Mouse (Mus musculus) kidney, embryonic 16.5 days (tissue): ENCODE data around the gene Rapgef5. TPM values are rescaled to one million over a fixed set of nuclear protein-coding genes. Genes with fewer than 3 reads are reported as not detected.
A peak's percentile ranks its signal among the peaks of the same experiment; 100 is the strongest.

Experiments
- ATAC-seq: fragments of 200-750 bp; cut with Nextera tagmentation; 2 replicates; pipeline ENCODE4 v1.8.0; 2017; ENCODE audit warnings: moderate TSS enrichment; ENCODE audit not compliant: low FRiP score, low TSS enrichment
- H3K27ac ChIP-seq: fragments of 300-500 bp; sonication (generic); 2 replicates; pipeline ENCODE4 v1.5.1; 2014; ENCODE audit warnings: low read length
- H3K27me3 ChIP-seq: fragments of 300-500 bp; sonication (generic); 2 replicates; pipeline ENCODE4 v1.6.1; 2014; ENCODE audit warnings: low read length, control low read depth, mixed read lengths; ENCODE audit not compliant: insufficient read depth
- H3K36me3 ChIP-seq: fragments of 300-500 bp; sonication (generic); 2 replicates; pipeline ENCODE4 v1.6.1; 2014; ENCODE audit warnings: low read length, control low read depth, mixed read lengths; ENCODE audit not compliant: insufficient read depth
- H3K4me1 ChIP-seq: fragments of 300-500 bp; sonication (generic); 2 replicates; pipeline ENCODE4 v1.6.1; 2014; ENCODE audit warnings: low read length, control low read depth, mixed read lengths; ENCODE audit not compliant: insufficient read depth
- H3K4me2 ChIP-seq: fragments of 300-500 bp; sonication (generic); replicated peaks from 2 replicates; pipeline ENCODE4 v1.6.1; 2014; ENCODE audit warnings: low read depth, low read length
- H3K4me3 ChIP-seq: fragments of 300-500 bp; sonication (generic); 2 replicates; pipeline ENCODE4 v1.5.1; 2014; ENCODE audit warnings: mild to moderate bottlenecking, low read length
- H3K9ac ChIP-seq: fragments of 300-500 bp; sonication (generic); replicated peaks from 2 replicates; pipeline ENCODE4 v1.6.1; 2014; ENCODE audit warnings: low read length
- H3K9me3 ChIP-seq: fragments of 300-500 bp; sonication (generic); 2 replicates; pipeline ENCODE4 v1.6.1; 2016; ENCODE audit warnings: low read length, control low read depth
- WGBS: fragments of 180-500 bp; shearing (Covaris S2); extraction: QIAGEN DNeasy Blood & Tissue Kit; methylation state at CpG from one replicate; pipeline ENCODE4 v1.1.7; 2014; 5-methylcytosine and 5-hydroxymethylcytosine counted together
- polyA plus RNA-seq: library from polyadenylated mRNA; unstranded; fragments of >200 nt; fragmentation: Nextera tagmentation; extraction: Ambion mirVana; gene quantifications from 2 replicates; pipeline ENCODE4 v1.2.1, GENCODE M21; 2015

Rapgef5 gene
- polyA plus RNA-seq, 1 experiment from 2014 or later = 15.5 TPM

- no peak for ATAC-seq
- WGBS = 84% methylated on average over 1 of the region's 1 CpGs
- no peaks in the 10 kb centered on the region for H3K4me1 ChIP-seq
Measured at GRCm38 (mm10) chr12:117554612-117555063, 38.4 kb downstream of the Rapgef5 start.

DNA sequence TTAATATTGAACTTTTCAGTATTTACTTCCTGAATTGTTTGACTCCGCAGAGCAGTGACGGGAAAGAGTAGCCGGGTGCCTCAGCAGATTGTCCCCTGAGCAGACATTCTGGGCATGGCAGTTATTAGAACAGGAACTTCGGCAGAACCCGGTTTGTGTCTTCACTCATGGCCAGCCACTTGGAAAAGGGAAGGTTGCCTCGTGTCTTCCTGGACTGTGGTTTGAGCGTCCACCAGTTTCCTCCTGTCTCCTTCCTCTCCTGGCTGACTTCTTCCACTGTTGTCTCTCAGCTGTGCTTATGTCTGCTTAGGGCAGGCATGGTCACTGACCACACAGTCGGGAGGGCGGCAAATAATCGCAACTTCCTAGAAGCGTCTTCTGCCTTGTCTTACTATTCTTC is 44.2 kb downstream of the Rapgef5 start:
- Histone ChIP-seq H3K9me3 (no peaks in the 10 kb centered on the region), H3K4me3 (no peak overlapping the region), H3K36me3 (no peaks in the 10 kb centered on the region), H3K4me2 (no peak overlapping the region), H3K27ac (0 out of 2 replicates have a peak overlapping the region, but pooled peaks have one; percentile 31), H3K4me1 (peaks cover 4% of the 10 kb centered on the region; the same call in 1 of the 2 replicates), H3K27me3 (no peaks in the 10 kb centered on the region), H3K9ac (no peak overlapping the region)
- 61% methylated on average over 11 of the region's 11 CpGs for WGBS
- ATAC-seq = peak; percentile 39; the same call in 1 of the 2 replicates

More at GRCm38 (mm10) chr12:117554612-117555063, 38.4 kb downstream of the Rapgef5 start:
- no peak overlapping the region for H3K27ac ChIP-seq
- H3K36me3 ChIP-seq = no peaks in the 10 kb centered on the region
- H3K9ac ChIP-seq = no peak overlapping the region
- no peaks in the 10 kb centered on the region for H3K27me3 ChIP-seq
- H3K9me3 ChIP-seq = no peaks in the 10 kb centered on the region
- no peak overlapping the region for H3K4me2 ChIP-seq
- no peak overlapping the region for H3K4me3 ChIP-seq

DNA sequence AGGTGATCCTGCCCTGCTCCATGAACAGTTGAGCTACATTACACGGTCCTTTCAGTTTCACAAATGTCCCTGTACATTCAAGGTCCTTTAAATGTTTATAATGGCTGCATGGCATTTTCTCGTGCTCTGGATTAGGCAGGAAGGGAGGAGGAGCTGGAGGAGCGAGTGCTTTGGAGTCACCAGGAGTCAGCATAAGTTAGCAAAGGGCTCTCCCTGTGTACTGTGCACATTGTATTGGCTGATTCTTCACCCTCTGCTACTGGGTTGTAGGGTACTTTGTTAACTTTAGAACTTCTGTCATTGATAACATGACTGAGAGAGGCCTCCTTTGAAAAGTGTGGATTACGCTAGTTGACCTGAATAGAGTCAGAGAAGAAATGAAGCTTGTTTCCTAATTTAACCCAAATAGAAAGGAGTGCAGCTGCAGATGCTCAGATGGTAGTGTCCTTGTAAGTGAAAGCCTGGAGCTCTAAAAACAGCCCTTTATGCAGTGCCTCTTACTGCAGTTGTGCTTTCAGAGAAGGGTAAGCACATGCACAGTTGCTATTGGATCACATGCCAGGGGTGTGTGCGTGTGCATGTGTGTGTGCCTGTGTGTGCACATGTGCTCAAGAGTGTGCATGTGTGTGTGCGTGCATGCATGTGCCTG is 45.3 kb downstream of the Rapgef5 start:
- no peak overlapping the region for H3K4me3 ChIP-seq
- ATAC-seq = no peak
- H3K36me3 ChIP-seq = no peaks in the 10 kb centered on the region
- no peaks in the 10 kb centered on the region for H3K9me3 ChIP-seq
- no peaks in the 10 kb centered on the region for H3K27me3 ChIP-seq
- peaks cover 4% of the 10 kb centered on the region; the same call in 1 of the 2 replicates for H3K4me1 ChIP-seq
- no peak overlapping the region for H3K9ac ChIP-seq
- 78% methylated on average over 6 of the region's 6 CpGs for WGBS
- H3K4me2 ChIP-seq = no peak overlapping the region
- no peak overlapping the region for H3K27ac ChIP-seq

- H3K4me3 ChIP-seq = no peak overlapping the region
- WGBS = 93% methylated on average over 3 of the region's 3 CpGs
- H3K27ac ChIP-seq = no peak overlapping the region
- H3K9ac ChIP-seq = no peak overlapping the region
- no peaks in the 10 kb centered on the region for H3K27me3 ChIP-seq
- H3K9me3 ChIP-seq = no peaks in the 10 kb centered on the region
- no peak overlapping the region for H3K4me2 ChIP-seq
- no peaks in the 10 kb centered on the region for H3K36me3 ChIP-seq
- peaks cover 4% of the 10 kb centered on the region; the same call in 1 of the 2 replicates for H3K4me1 ChIP-seq
- no peak for ATAC-seq
Measured at GRCm38 (mm10) chr12:117562085-117562484, 45.8 kb downstream of the Rapgef5 start.

GRCm38 (mm10) chr12:117563859-117564258 is 47.6 kb downstream of the Rapgef5 start:
- no peak overlapping the region for H3K9ac ChIP-seq
- WGBS = 40% methylated on average over 6 of the region's 6 CpGs
- H3K4me1 ChIP-seq = peaks cover 4% of the 10 kb centered on the region; the same call in 1 of the 2 replicates
- H3K4me2 ChIP-seq = no peak overlapping the region
- H3K27me3 ChIP-seq = no peaks in the 10 kb centered on the region
- H3K27ac ChIP-seq = no peak overlapping the region
- H3K36me3 ChIP-seq = no peaks in the 10 kb centered on the region
- ATAC-seq = no peak
- H3K4me3 ChIP-seq = no peak overlapping the region
- H3K9me3 ChIP-seq = no peaks in the 10 kb centered on the region

DNA sequence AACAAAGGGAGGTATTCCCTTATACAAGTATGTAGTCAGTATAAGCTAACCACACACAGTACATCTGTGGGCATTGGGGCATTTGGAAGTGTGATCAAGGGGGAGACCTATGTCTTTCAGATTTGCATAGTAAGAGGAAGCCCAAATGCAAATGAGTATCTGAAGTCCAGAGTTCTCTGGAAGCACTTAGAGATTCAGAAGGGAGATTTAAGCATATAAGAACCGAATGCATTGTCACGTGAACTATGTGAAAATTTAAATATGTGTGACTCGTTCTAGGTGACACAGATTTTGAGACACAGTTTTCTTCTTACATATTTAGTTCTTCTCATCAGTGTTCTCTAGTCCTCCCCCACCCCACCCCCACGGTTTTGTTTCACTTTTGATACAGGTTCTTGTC is 50.0 kb downstream of the Rapgef5 start:
- H3K36me3 ChIP-seq = no peaks in the 10 kb centered on the region
- no peak overlapping the region for H3K9ac ChIP-seq
- H3K27me3 ChIP-seq = no peaks in the 10 kb centered on the region
- H3K27ac ChIP-seq = no peak overlapping the region
- H3K4me2 ChIP-seq = no peak overlapping the region
- no peak overlapping the region for H3K4me3 ChIP-seq
- 0 out of 2 replicates have a peak, but pooled peaks cover 4% of the 10 kb centered on the region for H3K4me1 ChIP-seq
- no peaks in the 10 kb centered on the region for H3K9me3 ChIP-seq
- WGBS = 78% methylated on average over 4 of the region's 4 CpGs
- ATAC-seq = no peak

DNA sequence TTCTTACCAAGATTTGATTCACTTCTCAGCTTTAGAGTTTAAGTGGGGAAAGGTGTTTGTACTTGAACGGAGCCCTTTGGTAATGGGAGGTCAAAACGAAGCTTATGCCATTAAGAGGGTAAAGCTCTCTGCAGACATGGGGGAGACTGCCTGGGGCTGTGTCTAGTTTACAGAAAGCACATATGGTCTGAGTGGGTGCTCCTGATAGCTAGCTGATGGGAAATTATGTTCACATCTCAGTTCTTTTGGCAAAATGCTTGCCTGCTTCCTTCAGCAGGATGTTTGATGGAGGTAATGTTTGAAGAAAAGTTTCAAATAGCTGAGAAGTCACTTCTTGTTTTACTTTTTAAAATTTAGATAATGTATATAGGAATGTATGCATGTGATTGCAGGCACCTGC is 53.4 kb downstream of the Rapgef5 start:
- Histone ChIP-seq H3K4me3 (no peak overlapping the region), H3K27ac (no peak overlapping the region), H3K36me3 (no peaks in the 10 kb centered on the region), H3K9me3 (no peaks in the 10 kb centered on the region), H3K4me2 (no peak overlapping the region), H3K9ac (no peak overlapping the region), H3K4me1 (no peaks in the 10 kb centered on the region), H3K27me3 (no peaks in the 10 kb centered on the region)
- 67% methylated on average over 2 of the region's 2 CpGs for WGBS
- no peak for ATAC-seq

DNA sequence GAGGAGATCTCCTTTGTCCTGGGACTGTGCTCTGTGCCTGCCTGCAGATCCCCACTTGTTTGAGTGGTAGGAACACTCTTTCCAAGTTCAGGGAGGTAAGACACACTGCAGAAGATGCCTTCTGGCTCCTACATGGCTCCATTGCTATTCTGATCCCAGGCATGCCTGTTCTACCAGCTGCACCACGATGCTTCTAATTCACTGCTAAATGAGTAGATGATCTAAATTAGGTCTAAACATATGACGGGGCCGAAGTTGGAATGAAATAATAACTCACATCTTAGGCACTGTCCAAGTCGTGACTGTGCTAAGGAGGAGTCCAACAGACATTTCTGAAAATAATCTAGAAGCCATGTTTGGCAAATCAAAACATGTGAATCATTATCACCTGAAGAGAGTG is 68.0 kb downstream of the Rapgef5 start:
- Histone ChIP-seq H3K4me3 (no peak overlapping the region), H3K36me3 (0 out of 2 replicates have a peak, but pooled peaks cover 4% of the 10 kb centered on the region), H3K27me3 (no peaks in the 10 kb centered on the region), H3K4me1 (no peaks in the 10 kb centered on the region), H3K4me2 (no peak overlapping the region), H3K27ac (no peak overlapping the region), H3K9ac (no peak overlapping the region), H3K9me3 (no peaks in the 10 kb centered on the region)
- WGBS = 85% methylated on average over 4 of the region's 4 CpGs
- ATAC-seq = no peak

DNA sequence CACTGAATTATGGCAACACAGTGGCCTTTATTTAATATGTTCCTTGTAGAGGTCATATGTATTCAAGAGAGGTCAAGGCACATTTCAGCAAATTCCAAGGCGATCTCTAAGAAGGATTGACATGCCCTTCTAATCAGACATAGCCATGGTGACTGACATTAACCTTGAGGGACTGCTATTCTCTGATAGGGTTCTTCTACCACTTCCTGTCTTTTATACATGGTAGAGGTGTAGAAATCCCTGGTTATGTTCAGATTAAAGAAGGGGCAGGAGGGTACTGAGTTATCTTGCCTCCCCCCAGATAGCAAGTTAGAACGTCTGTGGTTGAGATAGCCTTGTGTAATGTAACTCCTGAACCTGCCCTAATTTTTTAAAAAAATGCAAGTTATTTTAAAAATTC is 69.1 kb downstream of the Rapgef5 start:
- Histone ChIP-seq H3K4me2 (no peak overlapping the region), H3K27ac (no peak overlapping the region), H3K9me3 (no peaks in the 10 kb centered on the region), H3K9ac (no peak overlapping the region), H3K4me3 (no peak overlapping the region), H3K4me1 (no peaks in the 10 kb centered on the region), H3K36me3 (0 out of 2 replicates have a peak, but pooled peaks cover 4% of the 10 kb centered on the region), H3K27me3 (no peaks in the 10 kb centered on the region)
- ATAC-seq = no peak
- WGBS = 86% methylated on average over 2 of the region's 2 CpGs

- H3K4me2 ChIP-seq = no peak overlapping the region
- WGBS = 16% methylated on average over 1 of the region's 1 CpGs
- H3K9me3 ChIP-seq = no peaks in the 10 kb centered on the region
- no peaks in the 10 kb centered on the region for H3K27me3 ChIP-seq
- ATAC-seq = 0 out of 2 replicates have a peak, but pooled peaks have one; percentile 65
- H3K27ac ChIP-seq = no peak overlapping the region
- H3K36me3 ChIP-seq = 0 out of 2 replicates have a peak, but pooled peaks cover 4% of the 10 kb centered on the region
- no peak overlapping the region for H3K4me3 ChIP-seq
- H3K9ac ChIP-seq = no peak overlapping the region
- H3K4me1 ChIP-seq = no peaks in the 10 kb centered on the region
Measured at GRCm38 (mm10) chr12:117586124-117586523, 69.8 kb downstream of the Rapgef5 start.
